Comparison of ENCODE assay signal across 8 mouse cellular contexts in the genomic region with DNA sequence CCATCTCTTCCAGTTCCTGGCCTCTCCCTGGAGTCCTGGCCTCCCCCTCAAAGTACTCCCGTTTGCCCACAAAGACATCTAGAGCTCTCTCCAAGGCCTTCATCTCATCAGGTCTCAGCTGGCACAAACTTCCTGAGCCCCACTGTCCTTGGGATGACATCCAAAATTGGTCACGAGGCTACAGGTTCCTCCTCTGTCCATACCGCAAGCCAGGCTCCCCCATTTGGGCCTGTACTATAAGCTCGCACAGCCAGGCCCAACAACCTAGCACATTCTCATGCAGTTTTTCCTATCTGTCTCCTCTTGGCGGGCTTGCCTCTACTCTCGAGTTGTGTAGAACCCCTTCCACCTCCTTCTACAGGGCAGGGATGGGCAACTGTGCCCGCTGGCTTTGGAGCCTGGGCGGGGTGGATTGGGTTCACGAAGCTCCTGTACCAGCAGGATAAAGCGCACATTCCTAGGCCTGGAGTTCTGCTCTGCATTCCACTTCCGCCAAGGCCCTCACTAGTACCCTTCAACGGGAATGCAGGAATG. TPM values are rescaled to one million over a fixed set of nuclear protein-coding genes. Genes with fewer than 3 reads are reported as not detected.
DNase-seq lines count a peak whose midpoint lies in the region; ATAC-seq and TF ChIP-seq lines count a peak whose summit lies in the region.

No protein-coding gene starts in this region.

- peaks cover 27% of the 10 kb centered on the region for H3K27me3 ChIP-seq in heart, embryonic 11.5 days (ENCODE audit: control insufficient read depth, insufficient read depth, low read length)
- H3K27me3 ChIP-seq in hindbrain, postnatal 0 days (ENCODE audit: insufficient read depth, low read length) = no peaks in the 10 kb centered on the region
- H3K27me3 ChIP-seq in midbrain, embryonic 12.5 days = peaks cover 62% of the 10 kb centered on the region

- no peak for DNase-seq in heart, postnatal 10 days
- DNase-seq in adrenal gland, postnatal 10 days = peak; percentile 60
- no peak for DNase-seq in hindbrain, postnatal 0 days (ENCODE audit: low spot score)
- DNase-seq in embryo, embryonic 11 days = no peak
- DNase-seq in layer of hippocampus, adult 8-10 months (ENCODE audit: low spot score in 2 of 2) = no peak
- no peak for DNase-seq in cerebellum, adult 8-10 months

- no peak for TF ChIP-seq CTCF in hindbrain, postnatal 0 days (IDR thresholded peaks at IDR 0.05; ENCODE audit: low read depth)

- 0 out of 2 replicates have a peak overlapping the region, but pooled peaks have one; percentile 22 for H3K27ac ChIP-seq in heart, embryonic 11.5 days (ENCODE audit: low read depth, low read length)
- H3K27ac ChIP-seq in hindbrain, postnatal 0 days = peak overlapping the region; percentile 64; the same call in 1 of the 2 replicates
- H3K27ac ChIP-seq in midbrain, embryonic 12.5 days (replicated peaks) = no peak overlapping the region

- WGBS in heart, embryonic 11.5 days (ENCODE audit: insufficient replicate concordance) = 35% methylated on average over 12 of the region's 12 CpGs
- 45% methylated on average over 12 of the region's 12 CpGs for WGBS in hindbrain, postnatal 0 days
- 35% methylated on average over 12 of the region's 12 CpGs for WGBS in midbrain, embryonic 12.5 days

- no peak for ATAC-seq in heart, embryonic 11.5 days (replicated peaks; ENCODE audit: insufficient number of reproducible peaks, low FRiP score, low TSS enrichment)
- ATAC-seq in hindbrain, postnatal 0 days = no peak
- no peak for ATAC-seq in midbrain, embryonic 12.5 days (ENCODE audit: low FRiP score, low read depth)

- H3K36me3 ChIP-seq in heart, embryonic 11.5 days (ENCODE audit: control insufficient read depth, insufficient read depth, low read length) = no peaks in the 10 kb centered on the region
- no peaks in the 10 kb centered on the region for H3K36me3 ChIP-seq in hindbrain, postnatal 0 days (ENCODE audit: insufficient read depth, low read length)
- H3K36me3 ChIP-seq in midbrain, embryonic 12.5 days = no peaks in the 10 kb centered on the region

- H3K9ac ChIP-seq in heart, embryonic 11.5 days (ENCODE audit: low read depth, low read length) = peak overlapping the region; percentile 43; the same call in 1 of the 2 replicates
- peak overlapping the region; percentile 81; the same call in 1 of the 2 replicates for H3K9ac ChIP-seq in hindbrain, postnatal 0 days (replicated peaks; ENCODE audit: low read length)
- H3K9ac ChIP-seq in midbrain, embryonic 12.5 days (replicated peaks) = no peak overlapping the region

- peak overlapping the region; percentile 75 for H3K4me3 ChIP-seq in heart, embryonic 11.5 days (ENCODE audit: low read depth, low read length)
- peak overlapping the region; percentile 60 for H3K4me3 ChIP-seq in hindbrain, postnatal 0 days (ENCODE audit: low read length)
- no peak overlapping the region for H3K4me3 ChIP-seq in midbrain, embryonic 12.5 days

- peaks cover 5% of the 10 kb centered on the region; the same call in 1 of the 2 replicates for H3K4me1 ChIP-seq in heart, embryonic 11.5 days (ENCODE audit: control insufficient read depth, insufficient read depth, low read length)
- peaks cover 3% of the 10 kb centered on the region; the same call in 1 of the 2 replicates for H3K4me1 ChIP-seq in hindbrain, postnatal 0 days (ENCODE audit: insufficient read depth, low read length)
- peaks cover 20% of the 10 kb centered on the region for H3K4me1 ChIP-seq in midbrain, embryonic 12.5 days

- intact Hi-C loops in heart, postnatal 10 days (cut with DNase I) = no loop called here

- peak overlapping the region; percentile 99 for H3K4me2 ChIP-seq in heart, embryonic 11.5 days
- H3K4me2 ChIP-seq in hindbrain, postnatal 0 days (ENCODE audit: low read depth, low read length) = peak overlapping the region; percentile 73
- H3K4me2 ChIP-seq in midbrain, embryonic 12.5 days (replicated peaks) = peak overlapping the region; percentile 99; the same call in 1 of the 2 replicates

- H3K9me3 ChIP-seq in heart, embryonic 11.5 days (replicated peaks; ENCODE audit: control insufficient read depth, low read length) = no peaks in the 10 kb centered on the region
- no peaks in the 10 kb centered on the region for H3K9me3 ChIP-seq in hindbrain, postnatal 0 days (ENCODE audit: low read length)
- H3K9me3 ChIP-seq in midbrain, embryonic 12.5 days = no peaks in the 10 kb centered on the region

RNA-seq across cellular contexts. Expression of a gene that starts 0.7 kb away (rescaled TPM):
- polyA plus RNA-seq in heart, embryonic 11.5 days (2014; fragmentation: Nextera tagmentation; extraction: Ambion mirVana) = 2.6 and 3.1 TPM in 2 replicates
- total RNA-seq in heart, postnatal 10 days (2021) = 10 to 100 TPM; 11.3 to 11.9 TPM
- 10 to 100 TPM; 28.8 to 29.6 TPM for total RNA-seq in adrenal gland, postnatal 10 days (2021)
- total RNA-seq in hindbrain, postnatal 0 days (2014; rRNA removed) = 118 and 123 TPM in 2 replicates
- 34.0 and 39.0 TPM in 2 replicates for polyA plus RNA-seq in hindbrain, postnatal 0 days (2015; fragmentation: Nextera tagmentation; extraction: Ambion mirVana)
- polyA plus RNA-seq in midbrain, embryonic 12.5 days (2016; fragmentation: Nextera tagmentation; extraction: Ambion mirVana) = 15.0 and 16.8 TPM in 2 replicates
- 100 to 1,000 TPM; 190 to 216 (median 203) TPM for total RNA-seq in layer of hippocampus, adult 8-10 months (2022)

RNA-seq across cellular contexts. Expression of a gene that starts 39.5 kb away (rescaled TPM):
- 1.5 and 1.7 TPM in 2 replicates for polyA plus RNA-seq in heart, embryonic 11.5 days (2014; fragmentation: Nextera tagmentation; extraction: Ambion mirVana)
- total RNA-seq in heart, postnatal 10 days (2021) = 1 to 10 TPM; 5.7 to 5.8 TPM
- total RNA-seq in adrenal gland, postnatal 10 days (2021) = 10 to 100 TPM; 10.8 to 13.4 TPM
- total RNA-seq in hindbrain, postnatal 0 days (2014; rRNA removed) = 10.5 and 14.5 TPM in 2 replicates
- 9.4 and 10.8 TPM in 2 replicates for polyA plus RNA-seq in hindbrain, postnatal 0 days (2015; fragmentation: Nextera tagmentation; extraction: Ambion mirVana)
- 4.7 and 6.7 TPM in 2 replicates for polyA plus RNA-seq in midbrain, embryonic 12.5 days (2016; fragmentation: Nextera tagmentation; extraction: Ambion mirVana)
- total RNA-seq in layer of hippocampus, adult 8-10 months (2022) = 10 to 100 TPM in 2 of 4 experiments, 1 to 10 TPM in 2; 7.3 to 36.6 (median 21.0) TPM

RNA-seq across cellular contexts. Expression of a gene that starts 42.3 kb away (rescaled TPM):
- polyA plus RNA-seq in heart, embryonic 11.5 days (2014; fragmentation: Nextera tagmentation; extraction: Ambion mirVana) = 2.8 and 4.2 TPM in 2 replicates
- total RNA-seq in heart, postnatal 10 days (2021) = 1 to 10 TPM; 7.7 to 8.5 TPM
- 1 to 10 TPM; 3.9 to 5.5 TPM for total RNA-seq in adrenal gland, postnatal 10 days (2021)
- total RNA-seq in hindbrain, postnatal 0 days (2014; rRNA removed) = 3.3 and 12.1 TPM in 2 replicates
- polyA plus RNA-seq in hindbrain, postnatal 0 days (2015; fragmentation: Nextera tagmentation; extraction: Ambion mirVana) = 2.2 and 3.7 TPM in 2 replicates
- polyA plus RNA-seq in midbrain, embryonic 12.5 days (2016; fragmentation: Nextera tagmentation; extraction: Ambion mirVana) = 5.2 and 7.3 TPM in 2 replicates
- 1 to 10 TPM in 3 of 4 experiments, under 1 TPM in 1; 0.98 to 2.2 (median 1.1) TPM for total RNA-seq in layer of hippocampus, adult 8-10 months (2022)

RNA-seq across cellular contexts. Expression of a gene that starts 46.3 kb away (rescaled TPM):
- polyA plus RNA-seq in heart, embryonic 11.5 days (2014; fragmentation: Nextera tagmentation; extraction: Ambion mirVana) = 94.2 and 108 TPM in 2 replicates
- total RNA-seq in heart, postnatal 10 days (2021) = 100 to 1,000 TPM; 346 to 355 TPM
- 100 to 1,000 TPM; 210 to 252 TPM for total RNA-seq in adrenal gland, postnatal 10 days (2021)
- total RNA-seq in hindbrain, postnatal 0 days (2014; rRNA removed) = 179 and 197 TPM in 2 replicates
- 90.8 and 97.4 TPM in 2 replicates for polyA plus RNA-seq in hindbrain, postnatal 0 days (2015; fragmentation: Nextera tagmentation; extraction: Ambion mirVana)
- polyA plus RNA-seq in midbrain, embryonic 12.5 days (2016; fragmentation: Nextera tagmentation; extraction: Ambion mirVana) = 74.7 and 80.0 TPM in 2 replicates
- total RNA-seq in layer of hippocampus, adult 8-10 months (2022) = 100 to 1,000 TPM; 153 to 162 (median 161) TPM
